Mouse (Mus musculus): ENCODE data around the gene Ankef1. TPM values are rescaled to one million over a fixed set of nuclear protein-coding genes. Genes with fewer than 3 reads are reported as not detected.

Gene Ankef1
- 0.62 and 0.77 TPM in 2 replicates for polyA plus RNA-seq (2012; rRNA removed)

DNA sequence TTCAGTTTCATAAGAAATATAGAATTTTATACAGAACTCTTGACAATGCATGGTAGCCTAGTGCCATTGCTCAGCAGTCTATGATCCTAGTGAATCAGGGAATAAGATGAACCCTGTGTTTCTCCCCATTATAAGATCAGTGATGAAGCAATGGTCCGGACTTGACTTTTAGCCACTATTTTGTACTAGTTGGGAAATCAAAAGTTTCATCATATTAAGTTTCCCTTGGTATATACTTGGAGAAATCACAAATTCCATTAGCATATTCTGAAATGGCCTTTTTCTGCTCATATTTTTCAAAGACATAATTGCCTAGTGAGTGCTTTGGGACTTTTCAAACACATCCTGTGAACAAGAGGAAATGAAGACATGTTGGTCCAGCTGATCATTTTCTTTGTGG is at the start of gene Ankef1:
Gene Ankef1 (plus strand): TSS at position 260 of the 400 bp plus-strand sequence.
- DNase-seq = no peak
- no peak within 1 kb of the TSS for H3K4me3 ChIP-seq (replicated peaks; ENCODE audit: extremely low read depth, low read depth, low read length)
- 80% methylated on average over 1 of the region's 1 CpGs for WGBS

DNA sequence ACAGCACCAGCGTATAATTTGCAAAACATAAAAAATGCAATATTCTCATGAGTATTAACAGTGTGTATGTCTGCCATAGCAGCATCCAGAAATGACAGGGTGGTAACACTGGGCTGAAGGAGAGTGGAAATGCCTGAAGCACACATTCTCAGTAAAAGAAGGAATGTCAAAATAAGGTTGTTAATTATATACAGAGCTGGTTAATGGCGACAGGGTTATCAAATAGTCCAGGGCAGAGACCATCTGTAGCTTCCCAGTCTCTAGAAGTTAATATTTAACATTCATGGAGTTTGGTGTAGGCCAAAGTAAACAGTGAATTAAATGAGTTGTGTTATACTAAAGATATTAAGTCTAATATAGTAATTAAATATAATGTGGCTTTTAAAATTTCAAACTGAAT is 45.2 kb upstream of the Ankef1 start:
- TF ChIP-seq POLR2A (IDR thresholded peaks at IDR 0.05; ENCODE audit: borderline replicate concordance, extremely low read depth, low read depth, low read length) (no peak), CTCF (IDR thresholded peaks at IDR 0.05; ENCODE audit: insufficient read depth, low read length) (no peak)
- WGBS = 56% methylated on average over 2 of the region's 2 CpGs
- H3K4me3 ChIP-seq (replicated peaks; ENCODE audit: extremely low read depth, low read depth, low read length) = no peak overlapping the region
- no peaks in the 10 kb centered on the region for H3K4me1 ChIP-seq (ENCODE audit: control insufficient read depth, insufficient read depth, low read length)
- no peak for DNase-seq

More for the DNA sequence above, at the start of gene Ankef1:
- H3K4me1 ChIP-seq (ENCODE audit: control insufficient read depth, insufficient read depth, low read length) = no peaks in the 10 kb centered on the region
- TF ChIP-seq POLR2A (IDR thresholded peaks at IDR 0.05; ENCODE audit: borderline replicate concordance, extremely low read depth, low read depth, low read length) (no peak), CTCF (IDR thresholded peaks at IDR 0.05; ENCODE audit: insufficient read depth, low read length) (no peak)

DNA sequence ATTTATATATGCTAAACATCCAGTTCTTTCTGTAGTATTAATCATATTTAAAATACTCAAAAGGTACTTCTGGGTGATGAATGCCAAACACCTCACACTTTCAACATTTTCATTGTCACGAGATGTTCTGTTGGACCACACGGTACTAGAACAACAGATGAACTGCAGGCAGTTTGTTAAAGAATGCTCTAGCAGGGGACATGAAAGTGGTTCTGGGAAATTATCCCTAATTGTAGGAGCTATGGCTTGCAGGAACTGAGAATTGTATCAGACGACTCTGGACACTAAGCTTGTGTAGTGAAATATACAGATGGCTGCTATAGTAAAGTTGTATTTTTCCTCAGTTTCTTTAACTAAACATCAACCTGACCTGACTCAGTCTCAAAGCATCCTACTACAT is 44.8 kb upstream of the Ankef1 start:
- TF ChIP-seq POLR2A (IDR thresholded peaks at IDR 0.05; ENCODE audit: borderline replicate concordance, extremely low read depth, low read depth, low read length) (no peak), CTCF (IDR thresholded peaks at IDR 0.05; ENCODE audit: insufficient read depth, low read length) (no peak)
- DNase-seq = no peak
- WGBS = 63% methylated on average over 3 of the region's 3 CpGs

DNA sequence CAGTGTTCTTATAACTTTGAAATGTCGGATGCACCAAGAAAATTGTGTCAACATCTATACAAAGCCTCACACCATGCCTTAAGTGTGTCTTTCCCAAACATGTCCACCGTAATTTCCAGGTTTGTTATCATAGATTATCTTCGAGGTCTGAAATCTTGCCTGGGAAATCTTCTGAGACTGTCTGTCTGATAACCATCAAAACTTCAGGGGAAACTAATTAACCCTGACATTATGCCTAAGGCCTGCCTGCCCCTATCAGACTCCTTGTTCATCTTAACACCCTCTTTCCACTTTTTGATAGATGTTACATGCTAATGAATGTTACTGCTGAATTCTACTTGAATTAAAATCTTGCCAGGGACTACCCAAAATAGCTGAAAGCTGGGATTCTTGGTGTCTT is 24.1 kb upstream of the Ankef1 start:
- DNase-seq = no peak
- H3K4me1 ChIP-seq (ENCODE audit: control insufficient read depth, insufficient read depth, low read length) = no peaks in the 10 kb centered on the region
- no peak overlapping the region for H3K4me3 ChIP-seq (replicated peaks; ENCODE audit: extremely low read depth, low read depth, low read length)
- TF ChIP-seq POLR2A (IDR thresholded peaks at IDR 0.05; ENCODE audit: borderline replicate concordance, extremely low read depth, low read depth, low read length) (no peak), CTCF (IDR thresholded peaks at IDR 0.05; ENCODE audit: insufficient read depth, low read length) (no peak)
- WGBS = 53% methylated on average over 3 of the region's 3 CpGs

More for the DNA sequence above, 44.8 kb upstream of the Ankef1 start:
- Histone ChIP-seq H3K4me1 (ENCODE audit: control insufficient read depth, insufficient read depth, low read length) (no peaks in the 10 kb centered on the region), H3K4me3 (replicated peaks; ENCODE audit: extremely low read depth, low read depth, low read length) (no peak overlapping the region)

DNA sequence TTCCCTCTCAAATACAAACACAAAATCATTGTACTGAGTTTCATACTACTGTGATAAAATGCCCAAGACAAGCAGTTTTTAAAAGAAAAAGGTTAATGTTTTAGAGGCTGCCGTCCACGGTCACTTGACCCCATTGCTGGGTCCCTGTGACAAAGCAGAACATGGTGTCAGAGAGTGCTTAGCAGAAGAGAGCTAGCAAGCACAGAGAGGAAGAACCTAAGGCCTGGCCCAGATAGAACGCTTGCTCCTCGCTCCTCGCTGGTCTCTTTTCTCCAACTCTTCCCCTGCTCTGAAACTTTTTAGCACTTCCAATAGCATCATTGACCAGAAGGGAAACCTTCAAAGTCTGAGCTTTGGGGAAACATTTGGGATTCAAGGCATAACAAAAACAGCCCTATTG is 19.4 kb upstream of the Ankef1 start:
- no peak overlapping the region for H3K4me3 ChIP-seq (replicated peaks; ENCODE audit: extremely low read depth, low read depth, low read length)
- peaks cover 2% of the 10 kb centered on the region; the same call in 1 of the 2 replicates for H3K4me1 ChIP-seq (ENCODE audit: control insufficient read depth, insufficient read depth, low read length)
- WGBS = 76% methylated on average over 5 of the region's 5 CpGs
- TF ChIP-seq POLR2A (IDR thresholded peaks at IDR 0.05; ENCODE audit: borderline replicate concordance, extremely low read depth, low read depth, low read length) = no peak
- no peak for TF ChIP-seq CTCF (IDR thresholded peaks at IDR 0.05; ENCODE audit: insufficient read depth, low read length)
- DNase-seq = no peak

DNA sequence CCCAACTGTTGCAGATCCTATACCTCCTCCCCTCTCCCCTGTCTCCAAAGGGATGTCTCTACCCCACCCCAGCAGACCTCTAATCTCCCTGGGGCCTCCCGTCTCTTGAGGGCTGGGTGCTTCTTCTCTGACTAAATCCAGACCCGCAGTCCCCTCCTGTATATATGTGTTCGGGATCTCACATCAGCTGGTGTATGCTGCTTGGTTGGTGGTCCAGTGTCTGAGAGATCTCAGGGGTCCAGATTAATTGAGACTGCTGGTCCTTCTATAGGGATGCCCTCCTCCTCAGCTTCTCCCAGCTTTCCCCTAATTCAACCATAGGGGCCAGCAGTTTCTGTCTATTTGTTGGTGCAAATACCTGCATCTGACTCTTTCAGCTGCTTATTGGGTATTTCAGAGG is 18.7 kb upstream of the Ankef1 start:
- TF ChIP-seq POLR2A (IDR thresholded peaks at IDR 0.05; ENCODE audit: borderline replicate concordance, extremely low read depth, low read depth, low read length) (no peak), CTCF (IDR thresholded peaks at IDR 0.05; ENCODE audit: insufficient read depth, low read length) (no peak)
- H3K4me3 ChIP-seq (replicated peaks; ENCODE audit: extremely low read depth, low read depth, low read length) = no peak overlapping the region
- WGBS = 83% methylated on average over 3 of the region's 3 CpGs

DNA sequence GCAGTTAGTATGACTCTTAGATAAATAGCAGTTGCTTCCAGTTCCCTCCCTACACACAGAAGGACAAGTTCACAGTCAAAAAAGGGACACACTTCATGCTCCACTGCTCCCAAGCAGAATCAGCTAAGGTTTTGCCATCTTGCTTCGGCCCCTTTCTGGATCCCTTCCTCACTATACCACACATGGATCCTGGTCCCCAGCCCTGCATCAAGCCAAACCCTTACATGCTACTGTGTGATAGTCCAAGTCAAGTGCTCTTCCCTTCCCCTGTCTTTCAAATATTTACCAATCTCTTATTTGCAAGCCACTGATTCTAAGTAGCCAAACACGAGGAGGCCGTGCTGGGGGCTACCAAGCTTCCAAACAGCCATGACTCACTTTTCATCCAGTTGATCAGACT is 16.8 kb upstream of the Ankef1 start:
- WGBS = 62% methylated on average over 3 of the region's 3 CpGs
- TF ChIP-seq POLR2A (IDR thresholded peaks at IDR 0.05; ENCODE audit: borderline replicate concordance, extremely low read depth, low read depth, low read length) (no peak), CTCF (IDR thresholded peaks at IDR 0.05; ENCODE audit: insufficient read depth, low read length) (no peak)
- H3K4me3 ChIP-seq (replicated peaks; ENCODE audit: extremely low read depth, low read depth, low read length) = no peak overlapping the region
- DNase-seq = no peak
- H3K4me1 ChIP-seq (ENCODE audit: control insufficient read depth, insufficient read depth, low read length) = peaks cover 2% of the 10 kb centered on the region; the same call in 1 of the 2 replicates

More for the DNA sequence above, 18.7 kb upstream of the Ankef1 start:
- peaks cover 2% of the 10 kb centered on the region; the same call in 1 of the 2 replicates for H3K4me1 ChIP-seq (ENCODE audit: control insufficient read depth, insufficient read depth, low read length)
- DNase-seq = no peak

DNA sequence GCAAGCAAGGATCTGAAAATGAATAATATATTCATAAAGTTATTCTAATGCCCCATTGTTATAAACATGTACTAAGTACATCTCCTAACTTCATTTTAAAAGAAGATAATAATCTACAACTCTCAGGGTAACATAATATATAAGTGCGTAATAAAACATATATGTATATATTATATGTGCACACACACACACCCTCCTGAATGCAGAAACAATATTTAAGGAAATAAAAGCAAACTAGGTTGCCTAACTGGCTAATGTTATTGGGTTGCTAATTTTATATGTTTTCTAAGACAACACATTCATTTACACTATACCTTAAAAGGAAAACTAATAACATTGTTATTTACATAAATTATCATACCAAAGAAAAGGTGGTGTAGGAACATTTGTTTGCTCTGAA is 16.3 kb upstream of the Ankef1 start:
- no peak for DNase-seq
- WGBS = 86% methylated on average over 1 of the region's 1 CpGs
- TF ChIP-seq POLR2A (IDR thresholded peaks at IDR 0.05; ENCODE audit: borderline replicate concordance, extremely low read depth, low read depth, low read length) (no peak), CTCF (IDR thresholded peaks at IDR 0.05; ENCODE audit: insufficient read depth, low read length) (no peak)
- H3K4me1 ChIP-seq (ENCODE audit: control insufficient read depth, insufficient read depth, low read length) = peaks cover 2% of the 10 kb centered on the region; the same call in 1 of the 2 replicates
- H3K4me3 ChIP-seq (replicated peaks; ENCODE audit: extremely low read depth, low read depth, low read length) = peak overlapping the region; percentile 28

DNA sequence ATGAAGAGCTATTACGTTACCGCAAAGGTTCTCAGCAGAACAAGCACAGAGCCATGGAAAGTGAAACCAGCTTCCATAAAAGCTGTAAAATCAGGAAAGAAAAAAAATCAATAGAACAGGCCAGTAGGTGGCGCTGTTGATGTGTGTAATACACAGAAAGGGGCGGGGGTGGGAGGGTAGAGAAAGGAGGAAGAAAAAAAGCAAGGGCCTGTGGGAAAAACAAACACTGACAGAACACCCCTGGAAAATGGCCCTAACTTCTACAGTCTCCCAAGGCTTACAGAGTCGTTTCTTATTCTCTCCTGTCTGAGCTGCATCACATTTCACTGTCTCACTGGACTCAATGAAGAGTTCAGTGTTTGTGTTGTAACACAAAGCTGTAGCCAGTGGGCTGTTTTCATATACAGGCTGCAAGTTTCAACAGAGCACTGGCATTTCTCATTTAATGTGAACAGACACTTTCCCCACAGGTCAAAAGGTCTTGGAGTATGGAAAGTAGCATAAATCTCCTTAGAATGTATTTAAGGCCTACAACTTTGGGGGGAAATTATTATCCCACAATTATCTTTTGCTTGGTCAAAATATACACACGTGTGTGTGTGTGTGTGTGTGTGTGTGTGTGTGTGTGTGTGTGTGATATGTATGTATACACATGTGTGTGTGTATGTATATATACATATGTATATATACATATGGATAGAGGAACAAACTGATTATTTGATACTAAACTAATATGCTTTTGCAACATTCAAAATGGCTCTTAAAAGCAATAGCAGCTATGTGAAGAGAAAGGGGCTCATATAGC is 15.7 kb upstream of the Ankef1 start:
- peak overlapping the region; percentile 28 for H3K4me3 ChIP-seq (replicated peaks; ENCODE audit: extremely low read depth, low read depth, low read length)

DNA sequence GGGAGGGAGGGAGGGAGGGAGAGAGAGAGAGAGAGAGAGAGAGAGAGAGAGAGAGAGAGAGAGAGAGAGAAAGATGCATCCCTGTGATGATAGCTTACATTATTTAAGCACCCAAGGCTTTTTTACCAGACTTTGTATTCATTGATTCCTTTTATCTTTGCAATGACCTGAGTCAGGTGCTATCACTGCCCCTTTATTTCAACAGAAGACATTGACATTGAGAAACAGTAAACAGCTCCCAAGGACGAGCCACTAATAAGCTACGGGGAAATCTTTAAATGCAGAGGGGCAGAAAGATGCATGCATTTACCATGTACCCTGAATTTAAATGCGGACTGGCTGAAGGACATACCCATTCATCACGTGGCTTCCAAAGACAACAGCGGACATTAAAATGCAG is 14.7 kb upstream of the Ankef1 start:
- no peak overlapping the region for H3K4me3 ChIP-seq (replicated peaks; ENCODE audit: extremely low read depth, low read depth, low read length)
- TF ChIP-seq POLR2A (IDR thresholded peaks at IDR 0.05; ENCODE audit: borderline replicate concordance, extremely low read depth, low read depth, low read length) (no peak), CTCF (IDR thresholded peaks at IDR 0.05; ENCODE audit: insufficient read depth, low read length) (no peak)
- WGBS = 75% methylated on average over 5 of the region's 5 CpGs
- peaks cover 2% of the 10 kb centered on the region; the same call in 1 of the 2 replicates for H3K4me1 ChIP-seq (ENCODE audit: control insufficient read depth, insufficient read depth, low read length)
- DNase-seq = no peak

More for the DNA sequence above, 15.7 kb upstream of the Ankef1 start:
- no peak for TF ChIP-seq POLR2A (IDR thresholded peaks at IDR 0.05; ENCODE audit: borderline replicate concordance, extremely low read depth, low read depth, low read length)
- TF ChIP-seq CTCF (IDR thresholded peaks at IDR 0.05; ENCODE audit: insufficient read depth, low read length) = peak; percentile 7; the same call in 1 of the 2 replicates
- 12% methylated on average over 6 of the region's 6 CpGs for WGBS
- peaks cover 2% of the 10 kb centered on the region; the same call in 1 of the 2 replicates for H3K4me1 ChIP-seq (ENCODE audit: control insufficient read depth, insufficient read depth, low read length)
- peak; percentile 37 for DNase-seq

Measured in lung, adult 2 months (tissue).